Mouse (Mus musculus) frontal cortex, adult 2 months (tissue): ENCODE data around the gene Mpp3. TPM values are rescaled to one million over a fixed set of nuclear protein-coding genes. Genes with fewer than 3 reads are reported as not detected.

Experiments
- DNase-seq, 2 experiments: peaks; one replicate each; pipeline ENCODE4 v3.0.0; 2022; ENCODE audit warnings: low spot score in 1 of 2; ENCODE audit errors: extremely low spot score in 1 of 2
- polyA plus RNA-seq: library from polyadenylated mRNA; depleted of rRNA; stranded (reverse); fragments of >200 nt; gene quantifications from 2 replicates; pipeline ENCODE4 v1.2.3, GENCODE M21; 2012

The Mpp3 gene
- polyA plus RNA-seq, 1 experiment, result 51.0 TPM

- DNase-seq, result no peak
These were observed 47.6 kb downstream of the Mpp3 start for GRCm38 (mm10) chr11:101980603-101981157.

- DNase-seq, result no peak
These were observed 49.1 kb downstream of the Mpp3 start for GRCm38 (mm10) chr11:101979140-101979539.

- no peak for DNase-seq
These were observed 51.3 kb downstream of the Mpp3 start for GRCm38 (mm10) chr11:101976949-101977348.

- DNase-seq, result no peak
These were observed 53.3 kb downstream of the Mpp3 start for GRCm38 (mm10) chr11:101974923-101975322.

GRCm38 (mm10) chr11:101974181-101974580, 54.1 kb downstream of the Mpp3 start:
- no peak for DNase-seq

GRCm38 (mm10) chr11:101973496-101973895, 54.8 kb downstream of the Mpp3 start:
- no peak for DNase-seq

- DNase-seq, result no peak
These were observed 55.6 kb downstream of the Mpp3 start for GRCm38 (mm10) chr11:101972651-101973050.

GRCm38 (mm10) chr11:101972097-101972496, 56.2 kb downstream of the Mpp3 start:
- DNase-seq, result no peak

- DNase-seq, result no peak
These were observed 56.9 kb downstream of the Mpp3 start for GRCm38 (mm10) chr11:101971410-101971809.

GRCm38 (mm10) chr11:101969835-101970234, 58.4 kb downstream of the Mpp3 start:
- no peak for DNase-seq

- peak; percentile 55 to 94 for DNase-seq
These were observed 59.5 kb downstream of the Mpp3 start for GRCm38 (mm10) chr11:101968791-101969190.

GRCm38 (mm10) chr11:101968311-101968710, 60.0 kb downstream of the Mpp3 start:
- DNase-seq, result no peak

- DNase-seq, result no peak
These were observed 61.2 kb downstream of the Mpp3 start, which contains the start of gene Sost for GRCm38 (mm10) chr11:101966965-101967614. Gene Sost, minus strand, starts transcription at chr11:101967015.

GRCm38 (mm10) chr11:101965553-101965952, 62.7 kb downstream of the Mpp3 start:
- no peak for DNase-seq

GRCm38 (mm10) chr11:101964647-101965046, 63.6 kb downstream of the Mpp3 start:
- no peak for DNase-seq

GRCm38 (mm10) chr11:101963473-101964291, 64.6 kb downstream of the Mpp3 start:
- no peak for DNase-seq

GRCm38 (mm10) chr11:101963043-101963442, 65.2 kb downstream of the Mpp3 start:
- DNase-seq, result no peak

GRCm38 (mm10) chr11:101957476-101957875, 70.8 kb downstream of the Mpp3 start:
- no peak for DNase-seq

GRCm38 (mm10) chr11:101953441-101953840, 74.8 kb downstream of the Mpp3 start:
- no peak for DNase-seq

- DNase-seq, result no peak
These were observed 75.5 kb downstream of the Mpp3 start for GRCm38 (mm10) chr11:101952541-101953341.

GRCm38 (mm10) chr11:101950021-101950420, 78.2 kb downstream of the Mpp3 start:
- DNase-seq, result no peak
